37 mouse cellular contexts compared by ENCODE assay signal in genomic region chr14:50348796-50349195, GRCm38 (mm10). TPM values are rescaled to one million over a fixed set of nuclear protein-coding genes. Genes with fewer than 3 reads are reported as not detected.
"Had no signal": no experiment of that assay in that cellular context is flagged by ENCODE, and none has a peak within 500 bp of the region (broad histone marks: within the 10 kb centered on the region; RNA-seq: fewer than 3 reads in every experiment).

Olfr735 (minus strand) TSS chr14:50348872.

- ATAC-seq: forebrain, embryonic 14.5 days; forebrain, embryonic 15.5 days; forebrain, embryonic 16.5 days; forebrain, postnatal 0 days had no signal

- H3K9me3 ChIP-seq: embryonic facial prominence, embryonic 10.5 days; embryonic facial prominence, embryonic 12.5 days; embryonic facial prominence, embryonic 13.5 days; embryonic facial prominence, embryonic 15.5 days; forebrain, embryonic 10.5 days; forebrain, embryonic 12.5 days; forebrain, embryonic 15.5 days had no signal

- H3K27me3 ChIP-seq: embryonic facial prominence, embryonic 12.5 days; embryonic facial prominence, embryonic 13.5 days; embryonic facial prominence, embryonic 15.5 days; forebrain, embryonic 12.5 days; forebrain, embryonic 15.5 days had no signal

- H3K27ac ChIP-seq: embryonic facial prominence, embryonic 10.5 days; embryonic facial prominence, embryonic 12.5 days; embryonic facial prominence, embryonic 13.5 days; embryonic facial prominence, embryonic 15.5 days; forebrain, embryonic 10.5 days; forebrain, embryonic 12.5 days; forebrain, embryonic 15.5 days; gastrocnemius, adult 2 months had no signal

- H3K36me3 ChIP-seq: embryonic facial prominence, embryonic 10.5 days; embryonic facial prominence, embryonic 12.5 days; embryonic facial prominence, embryonic 13.5 days; embryonic facial prominence, embryonic 15.5 days; forebrain, embryonic 10.5 days; forebrain, embryonic 12.5 days; forebrain, embryonic 15.5 days had no signal

- H3K4me1 ChIP-seq: embryonic facial prominence, embryonic 10.5 days; embryonic facial prominence, embryonic 12.5 days; embryonic facial prominence, embryonic 13.5 days; embryonic facial prominence, embryonic 15.5 days; forebrain, embryonic 10.5 days; forebrain, embryonic 12.5 days; forebrain, embryonic 15.5 days had no signal

- H3K4me3 ChIP-seq: embryonic facial prominence, embryonic 10.5 days; embryonic facial prominence, embryonic 12.5 days; embryonic facial prominence, embryonic 13.5 days; embryonic facial prominence, embryonic 15.5 days; erythroblast, embryonic 14.5 days; forebrain, embryonic 10.5 days; forebrain, embryonic 12.5 days; forebrain, embryonic 15.5 days; gastrocnemius, adult 2 months had no signal

- H3K4me2 ChIP-seq: embryonic facial prominence, embryonic 12.5 days; embryonic facial prominence, embryonic 13.5 days; embryonic facial prominence, embryonic 15.5 days; forebrain, embryonic 12.5 days; forebrain, embryonic 15.5 days had no signal

- DNase-seq: cerebellum, adult 18-20 months; cerebellum, adult 2 months; cerebellum, adult 8-10 months; cerebellum, adult 9-10 months; cerebellum, adult 9-11 months; cerebellum, postnatal 10 days; cerebellum, postnatal 14 days; cerebellum, postnatal 25 days; cerebellum, postnatal 36 days; embryo, embryonic 11 days; forebrain, postnatal 0 days; gastrocnemius, adult 2 months; gastrocnemius, postnatal 10 days; gastrocnemius, postnatal 14 days; gastrocnemius, postnatal 25 days; gastrocnemius, postnatal 36 days; heart, adult 18-20 months had no signal

- H3K9ac ChIP-seq: embryonic facial prominence, embryonic 12.5 days; embryonic facial prominence, embryonic 13.5 days; embryonic facial prominence, embryonic 15.5 days; forebrain, embryonic 12.5 days; forebrain, embryonic 15.5 days; forebrain, postnatal 0 days had no signal

RNA-seq across cellular contexts. Expression of gene Olfr735, which starts in this region (rescaled TPM):
- total RNA-seq: common myeloid progenitor, adult 5-6 weeks; forebrain, postnatal 0 days; gastrocnemius, adult 18-20 months; gastrocnemius, adult 2 months; gastrocnemius, adult 8-10 months; gastrocnemius, postnatal 10 days; gastrocnemius, postnatal 14 days; gastrocnemius, postnatal 25 days; gastrocnemius, postnatal 36 days; gastrocnemius, postnatal 4 days; granulocyte monocyte progenitor cell, adult 5-6 weeks; heart, adult 18-20 months had no signal
- polyA plus RNA-seq: cerebellum, adult 2 months; cortical plate, adult 2 months; embryonic facial prominence, embryonic 10.5 days; embryonic facial prominence, embryonic 11.5 days; embryonic facial prominence, embryonic 12.5 days; embryonic facial prominence, embryonic 13.5 days; embryonic facial prominence, embryonic 14.5 days; embryonic facial prominence, embryonic 15.5 days; erythroblast, embryonic 14.5 days; forebrain, embryonic 10.5 days; forebrain, embryonic 11.5 days; forebrain, embryonic 12.5 days; forebrain, embryonic 14.5 days; forebrain, embryonic 15.5 days; forebrain, embryonic 16.5 days; forebrain, postnatal 0 days; frontal cortex, adult 2 months had no signal
